Mouse (Mus musculus) midbrain, embryonic 14.5 days (tissue): ENCODE measurements at regions not wholly inside any gene's neighbourhood (a gene's known extent, or its start where the extent isn't known, plus 50 kb on each side); places are given as distances from the start of the nearest gene placed in this dataset.

Source experiments
- ATAC-seq: fragments of 200-750 bp; cut with Nextera tagmentation; 2 replicates; pipeline ENCODE4 v1.8.0; 2017; ENCODE audit warnings: moderate number of reproducible peaks, moderate library complexity; ENCODE audit not compliant: low FRiP score, low TSS enrichment
- DNase-seq: peaks from one replicate; pipeline ENCODE4 v3.0.0-alpha.2; 2015
- H3K27ac ChIP-seq: fragments of 300-500 bp; sonication (generic); replicated peaks from 2 replicates; pipeline ENCODE4 v1.5.1; 2014; ENCODE audit warnings: mild to moderate bottlenecking, low read depth, low read length, moderate library complexity
- H3K27me3 ChIP-seq: fragments of 300-500 bp; sonication (generic); 2 replicates; pipeline ENCODE4 v1.6.1; 2014; ENCODE audit warnings: low read length, control low read depth, mixed read lengths; ENCODE audit not compliant: control insufficient read depth, insufficient read depth
- H3K36me3 ChIP-seq: fragments of 300-500 bp; sonication (generic); 2 replicates; pipeline ENCODE4 v1.6.1; 2014; ENCODE audit warnings: low read length, control low read depth; ENCODE audit not compliant: control insufficient read depth, insufficient read depth
- H3K4me1 ChIP-seq: fragments of 300-500 bp; sonication (generic); 2 replicates; pipeline ENCODE4 v1.6.1; 2014; ENCODE audit warnings: mild to moderate bottlenecking, antibody characterized with exemption, low read length, control low read depth; ENCODE audit not compliant: control insufficient read depth, insufficient read depth
- H3K4me2 ChIP-seq: fragments of 300-500 bp; sonication (generic); 2 replicates; pipeline ENCODE4 v1.6.1; 2014; ENCODE audit warnings: mild to moderate bottlenecking, low read length, moderate library complexity
- H3K4me3 ChIP-seq: fragments of 300-500 bp; sonication (generic); replicated peaks from 2 replicates; pipeline ENCODE4 v1.5.1; 2014; ENCODE audit warnings: low read depth, low read length
- H3K9ac ChIP-seq: fragments of 300-500 bp; sonication (generic); replicated peaks from 2 replicates; pipeline ENCODE4 v1.6.1; 2014; ENCODE audit warnings: mild to moderate bottlenecking, low read length, moderate library complexity
- H3K9me3 ChIP-seq: fragments of 300-500 bp; sonication (generic); 2 replicates; pipeline ENCODE4 v1.6.1; 2016; ENCODE audit warnings: low read length, control low read depth, mixed read lengths; ENCODE audit not compliant: control insufficient read depth
- whole genome bisulfite sequencing: fragments of 180-500 bp; shearing (Covaris S2); extraction: QIAGEN DNeasy Blood & Tissue Kit; methylation state at CpG from one replicate; pipeline ENCODE4 v1.1.7; 2014; 5-methylcytosine and 5-hydroxymethylcytosine counted together

- peak; percentile 12 for DNase-seq
- H3K4me2 ChIP-seq: no peak overlapping the region
- H3K4me1 ChIP-seq: no peaks in the 10 kb centered on the region
- ATAC-seq: no peak
- no peaks in the 10 kb centered on the region for H3K27me3 ChIP-seq
- H3K36me3 ChIP-seq: no peaks in the 10 kb centered on the region
- no peak overlapping the region for H3K4me3 ChIP-seq
- no peak overlapping the region for H3K9ac ChIP-seq
- H3K27ac ChIP-seq: no peak overlapping the region
- H3K9me3 ChIP-seq: no peaks in the 10 kb centered on the region
- WGBS: 75% methylated on average over 10 of the region's 10 CpGs
These were observed 66.5 kb downstream of the Nmur2 start for GRCm38 (mm10) chr11:55974224-55974875.

GRCm38 (mm10) chr11:55966580-55966979, 74.2 kb downstream of the Nmur2 start:
- Histone ChIP-seq H3K27me3 (no peaks in the 10 kb centered on the region), H3K36me3 (no peaks in the 10 kb centered on the region), H3K4me2 (no peak overlapping the region), H3K4me1 (no peaks in the 10 kb centered on the region), H3K9ac (no peak overlapping the region), H3K4me3 (no peak overlapping the region), H3K27ac (no peak overlapping the region), H3K9me3 (no peaks in the 10 kb centered on the region)
- DNase-seq: no peak
- ATAC-seq: no peak

GRCm38 (mm10) chr11:55958372-55958771, 82.4 kb downstream of the Nmur2 start:
- H3K9ac ChIP-seq: no peak overlapping the region
- H3K36me3 ChIP-seq: no peaks in the 10 kb centered on the region
- 0 out of 2 replicates have a peak, but pooled peaks cover 3% of the 10 kb centered on the region for H3K4me1 ChIP-seq
- H3K27ac ChIP-seq: no peak overlapping the region
- H3K4me2 ChIP-seq: no peak overlapping the region
- DNase-seq (peak; percentile 20), ATAC-seq (no peak)
- no peaks in the 10 kb centered on the region for H3K27me3 ChIP-seq
- H3K9me3 ChIP-seq: no peaks in the 10 kb centered on the region
- WGBS: 6% methylated on average over 1 of the region's 1 CpGs
- H3K4me3 ChIP-seq: no peak overlapping the region

- DNase-seq: no peak
- ATAC-seq: no peak
- Histone ChIP-seq H3K36me3 (no peaks in the 10 kb centered on the region), H3K4me1 (0 out of 2 replicates have a peak, but pooled peaks cover 3% of the 10 kb centered on the region), H3K4me3 (no peak overlapping the region), H3K27ac (no peak overlapping the region), H3K4me2 (no peak overlapping the region), H3K9ac (no peak overlapping the region), H3K27me3 (no peaks in the 10 kb centered on the region), H3K9me3 (no peaks in the 10 kb centered on the region)
- 29% methylated on average over 2 of the region's 2 CpGs for WGBS
These were observed 83.5 kb downstream of the Nmur2 start for GRCm38 (mm10) chr11:55957355-55957754.

- ATAC-seq: no peak
- 14% methylated on average over 2 of the region's 2 CpGs for WGBS
These were observed 87.1 kb downstream of the Nmur2 start for GRCm38 (mm10) chr11:55953696-55954095.

GRCm38 (mm10) chr11:55949596-55949995, 91.2 kb downstream of the Nmur2 start:
- 80% methylated on average over 3 of the region's 3 CpGs for WGBS
- Histone ChIP-seq H3K9me3 (no peaks in the 10 kb centered on the region), H3K4me2 (no peak overlapping the region), H3K4me3 (no peak overlapping the region), H3K36me3 (no peaks in the 10 kb centered on the region), H3K27ac (no peak overlapping the region), H3K27me3 (no peaks in the 10 kb centered on the region), H3K4me1 (no peaks in the 10 kb centered on the region), H3K9ac (no peak overlapping the region)
- DNase-seq: no peak
- no peak for ATAC-seq

More at GRCm38 (mm10) chr11:55953696-55954095, 87.1 kb downstream of the Nmur2 start:
- Histone ChIP-seq H3K36me3 (no peaks in the 10 kb centered on the region), H3K27ac (no peak overlapping the region), H3K27me3 (no peaks in the 10 kb centered on the region), H3K9me3 (no peaks in the 10 kb centered on the region), H3K4me2 (no peak overlapping the region), H3K9ac (no peak overlapping the region), H3K4me3 (no peak overlapping the region), H3K4me1 (0 out of 2 replicates have a peak, but pooled peaks cover 3% of the 10 kb centered on the region)
- peak; percentile 5 for DNase-seq

- 34% methylated on average over 9 of the region's 9 CpGs for WGBS
- no peak overlapping the region for H3K4me2 ChIP-seq
- no peak for ATAC-seq
- H3K4me1 ChIP-seq: no peaks in the 10 kb centered on the region
- no peaks in the 10 kb centered on the region for H3K36me3 ChIP-seq
- H3K27me3 ChIP-seq: no peaks in the 10 kb centered on the region
- DNase-seq: peak; percentile 9
- no peak overlapping the region for H3K9ac ChIP-seq
- no peak overlapping the region for H3K27ac ChIP-seq
- H3K9me3 ChIP-seq: no peaks in the 10 kb centered on the region
- H3K4me3 ChIP-seq: no peak overlapping the region
These were observed 94.1 kb downstream of the Nmur2 start for GRCm38 (mm10) chr11:55946629-55947240.

GRCm38 (mm10) chr11:55946028-55946427, 94.8 kb downstream of the Nmur2 start:
- H3K4me1 ChIP-seq: no peaks in the 10 kb centered on the region
- DNase-seq (no peak), ATAC-seq (no peak)
- H3K9me3 ChIP-seq: no peaks in the 10 kb centered on the region
- WGBS: 64% methylated on average over 3 of the region's 3 CpGs
- no peaks in the 10 kb centered on the region for H3K27me3 ChIP-seq
- no peak overlapping the region for H3K9ac ChIP-seq
- H3K36me3 ChIP-seq: no peaks in the 10 kb centered on the region
- H3K4me3 ChIP-seq: no peak overlapping the region
- H3K4me2 ChIP-seq: no peak overlapping the region
- no peak overlapping the region for H3K27ac ChIP-seq

GRCm38 (mm10) chr11:55939983-55940382, 100.8 kb downstream of the Nmur2 start:
- no peak for ATAC-seq

More at GRCm38 (mm10) chr11:55939983-55940382, 100.8 kb downstream of the Nmur2 start:
- no peaks in the 10 kb centered on the region for H3K27me3 ChIP-seq
- H3K9ac ChIP-seq: no peak overlapping the region
- H3K4me1 ChIP-seq: no peaks in the 10 kb centered on the region
- H3K9me3 ChIP-seq: no peaks in the 10 kb centered on the region
- H3K27ac ChIP-seq: no peak overlapping the region
- no peak overlapping the region for H3K4me3 ChIP-seq
- no peak for DNase-seq
- no peaks in the 10 kb centered on the region for H3K36me3 ChIP-seq
- H3K4me2 ChIP-seq: no peak overlapping the region
- 87% methylated on average over 2 of the region's 2 CpGs for WGBS
